Comparison of ENCODE assay signal across 8 mouse cellular contexts in the genomic region with DNA sequence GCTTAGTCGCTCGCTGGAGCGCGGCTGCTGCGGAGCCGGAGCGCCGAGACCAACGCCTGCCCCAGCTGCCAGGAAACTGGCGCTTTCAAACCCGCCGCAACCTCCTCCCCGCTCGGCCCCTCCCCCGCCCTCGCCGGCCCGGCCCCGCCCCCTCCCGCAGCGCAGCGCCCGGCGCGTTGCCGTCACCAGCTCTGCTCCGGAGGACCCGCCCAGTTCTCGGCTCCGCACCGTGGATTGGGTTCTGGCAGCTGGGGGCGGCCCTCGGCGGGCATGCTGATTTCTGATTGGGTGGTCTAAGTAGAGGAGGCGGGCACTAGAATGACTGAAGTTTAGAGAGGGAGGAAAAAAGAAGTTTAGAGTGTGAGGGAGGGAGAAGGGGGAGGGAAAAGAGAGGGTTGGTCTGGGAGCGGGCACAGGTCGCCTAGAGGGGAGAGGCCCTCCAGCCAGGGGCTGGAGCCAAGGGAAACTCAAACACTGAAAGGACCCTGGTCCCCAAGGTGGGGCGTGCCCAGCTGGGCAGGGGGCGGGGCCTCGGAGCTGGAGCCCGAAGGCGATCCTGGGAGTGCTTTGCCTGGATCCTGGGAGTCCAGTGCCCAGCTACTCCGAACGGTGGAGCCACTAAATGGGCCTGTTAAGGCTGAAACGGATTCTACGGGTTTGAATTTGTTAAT. TPM values are rescaled to one million over a fixed set of nuclear protein-coding genes. Genes with fewer than 3 reads are reported as not detected.
A peak's percentile ranks its signal among the peaks of the same experiment; 100 is the strongest.
DNase-seq lines count a peak whose midpoint lies in the region; ATAC-seq and TF ChIP-seq lines count a peak whose summit lies in the region.

A gene (minus strand): TSS at position 80 of the 671 bp plus-strand sequence.

- H3K9ac ChIP-seq in ES-Bruce4 (ENCODE audit: low read depth, poor library complexity, severe bottlenecking), result peak within 1 kb of the TSS; percentile 95
- peak within 1 kb of the TSS; percentile 87 for H3K9ac ChIP-seq in forebrain, embryonic 15.5 days (replicated peaks)

- TF ChIP-seq CTCF in ES-Bruce4 (IDR thresholded peaks at IDR 0.05; ENCODE audit: low read depth, low read length), result no peak
- TF ChIP-seq CTCF in lung, adult 2 months (IDR thresholded peaks at IDR 0.05; ENCODE audit: insufficient read depth, low read length), result no peak

- intact Hi-C loops in heart, postnatal 25 days (cut with DNase I), result loop anchor here (5.0 kb wide), 2 partner anchors 162 to 222 kb away; no protein-coding TSS in a partner anchor

- no peaks in the 10 kb centered on the region for H3K9me3 ChIP-seq in ES-Bruce4 (replicated peaks; ENCODE audit: control insufficient read depth, insufficient read depth, low read length, poor library complexity, severe bottlenecking)
- H3K9me3 ChIP-seq in forebrain, embryonic 15.5 days, result no peaks in the 10 kb centered on the region

- H3K4me3 ChIP-seq in ES-Bruce4 (ENCODE audit: low read depth, low read length), result peak within 1 kb of the TSS; percentile 85
- peak within 1 kb of the TSS; percentile 93 for H3K4me3 ChIP-seq in forebrain, embryonic 15.5 days
- peak within 1 kb of the TSS; percentile 77 for H3K4me3 ChIP-seq in lung, adult 2 months (replicated peaks; ENCODE audit: extremely low read depth, low read depth, low read length)

- peak; percentile 100 for ATAC-seq in forebrain, embryonic 15.5 days (replicated peaks)
- peak; percentile 97 for ATAC-seq in neutrophil, adult 5-6 weeks (ENCODE audit: extremely low read depth, insufficient number of reproducible peaks, low FRiP score, poor library complexity, severe bottlenecking)

- WGBS in forebrain, embryonic 15.5 days, result 0% methylated on average over 46 of the region's 46 CpGs
- under 1% methylated on average over 46 of the region's 46 CpGs for WGBS in lung, adult 2 months

- peak within 1 kb of the TSS; percentile 72 for H3K4me2 ChIP-seq in forebrain, embryonic 15.5 days (replicated peaks)

- DNase-seq in cerebellum, adult 11-12 months, result peak; percentile 97
- DNase-seq in heart, postnatal 25 days (ENCODE audit: low spot score), result peak; percentile 95
- peak; percentile 97 to 98 for DNase-seq in layer of hippocampus, adult 18-20 months (ENCODE audit: low spot score in 2 of 2)
- peak; percentile 94 for DNase-seq in lung, adult 2 months
- peak; percentile 96 for DNase-seq in thymus, adult 18-20 months

- no peak for TF ChIP-seq EP300 in ES-Bruce4 (IDR thresholded peaks at IDR 0.05; ENCODE audit: insufficient read depth, low read depth, low read length)

- peaks cover 5% of the 10 kb centered on the region; the same call in 1 of the 2 replicates for H3K27me3 ChIP-seq in ES-Bruce4 (ENCODE audit: control insufficient read depth, insufficient read depth, low read length, poor library complexity, severe bottlenecking)
- H3K27me3 ChIP-seq in forebrain, embryonic 15.5 days, result no peaks in the 10 kb centered on the region

- no peaks in the 10 kb centered on the region for H3K4me1 ChIP-seq in ES-Bruce4 (ENCODE audit: control insufficient read depth, insufficient read depth, low read length)
- peaks cover 18% of the 10 kb centered on the region for H3K4me1 ChIP-seq in forebrain, embryonic 15.5 days
- peaks cover 6% of the 10 kb centered on the region; the same call in 1 of the 2 replicates for H3K4me1 ChIP-seq in lung, adult 2 months (ENCODE audit: control insufficient read depth, insufficient read depth, low read length)

- no peaks in the 10 kb centered on the region for H3K36me3 ChIP-seq in ES-Bruce4 (ENCODE audit: control insufficient read depth, insufficient read depth, low read length, poor library complexity, severe bottlenecking)
- H3K36me3 ChIP-seq in forebrain, embryonic 15.5 days, result no peaks in the 10 kb centered on the region

- H3K27ac ChIP-seq in ES-Bruce4 (ENCODE audit: insufficient read depth, low read length), result peak within 1 kb of the TSS; percentile 83
- H3K27ac ChIP-seq in forebrain, embryonic 15.5 days (replicated peaks), result peak within 1 kb of the TSS; percentile 98

- peak; percentile 36 for TF ChIP-seq POLR2A in ES-Bruce4 (IDR thresholded peaks at IDR 0.05; ENCODE audit: insufficient read depth, low read length)
- TF ChIP-seq POLR2A in lung, adult 2 months (IDR thresholded peaks at IDR 0.05; ENCODE audit: borderline replicate concordance, extremely low read depth, low read depth, low read length), result peak; percentile 88

RNA-seq across cellular contexts. Expression of the gene that starts here (rescaled TPM):
- 9.1 and 9.6 TPM in 2 replicates for polyA plus RNA-seq in ES-Bruce4 (2011; ENCODE audit: insufficient read depth, insufficient read length, low read depth, missing spikeins)
- 5.2 and 6.0 TPM in 2 replicates for polyA plus RNA-seq in forebrain, embryonic 15.5 days (2015; fragmentation: Nextera tagmentation; extraction: Ambion mirVana)
- total RNA-seq in heart, postnatal 25 days (2021), result 10 to 100 TPM; 34.3 to 35.6 TPM
- total RNA-seq in layer of hippocampus, adult 18-20 months (2021), result 10 to 100 TPM; 33.4 to 34.2 TPM
- polyA plus RNA-seq in lung, adult 2 months (2012; rRNA removed), result 20.2 and 22.6 TPM in 2 replicates
- total RNA-seq in neutrophil, adult 5-6 weeks (2017), result 14.2 and 16.4 TPM in 2 replicates

Comparison
In these comparisons a context has a peak if more than half of its experiments do, and no peak if none do; other contexts are left out.
1. Peak in every context shown above with its lines: DNase-seq, ATAC-seq, H3K4me3 ChIP-seq and H3K27ac ChIP-seq.